Mouse (Mus musculus) lung, adult 2 months (tissue): ENCODE results near the gene Galnt17. TPM values are rescaled to one million over a fixed set of nuclear protein-coding genes. Genes with fewer than 3 reads are reported as not detected.

Experiments
- DNase-seq: peaks from one replicate; pipeline ENCODE4 v3.0.0; 2022
- H3K4me1 ChIP-seq: fragments of 200-500 bp; 2 replicates; pipeline ENCODE4 v1.6.1; 2011; ENCODE audit warnings: low read length; ENCODE audit not compliant: control insufficient read depth, insufficient read depth
- H3K4me3 ChIP-seq: fragments of 200-500 bp; replicated peaks from 2 replicates; pipeline ENCODE3; 2011; ENCODE audit warnings: low read depth, mild to moderate bottlenecking, control low read depth, low read length; ENCODE audit errors: extremely low read depth
- CTCF ChIP-seq: fragments of 200-500 bp; IDR thresholded peaks from 2 replicates; pipeline ENCODE4 v1.5.1; 2011; ENCODE audit warnings: mild to moderate bottlenecking, low read length, control low read depth; ENCODE audit not compliant: insufficient read depth
- POLR2A ChIP-seq: fragments of 200-500 bp; IDR thresholded peaks from 2 replicates; pipeline ENCODE4 v1.6.1; 2011; ENCODE audit warnings: low read depth, mild to moderate bottlenecking, control low read depth, low read length, borderline replicate concordance; ENCODE audit errors: extremely low read depth
- WGBS: fragments of 180-500 bp; shearing (Covaris S2); methylation state at CpG from one replicate; pipeline ENCODE4 v1.1.7; 2018; 5-methylcytosine and 5-hydroxymethylcytosine counted together
- polyA plus RNA-seq: library from polyadenylated mRNA; depleted of rRNA; stranded (reverse); fragments of >200 nt; gene quantifications from 2 replicates; pipeline ENCODE4 v1.2.3, GENCODE M21; 2012

Gene Galnt17
- polyA plus RNA-seq, 1 experiment, result 2.5 TPM

DNA sequence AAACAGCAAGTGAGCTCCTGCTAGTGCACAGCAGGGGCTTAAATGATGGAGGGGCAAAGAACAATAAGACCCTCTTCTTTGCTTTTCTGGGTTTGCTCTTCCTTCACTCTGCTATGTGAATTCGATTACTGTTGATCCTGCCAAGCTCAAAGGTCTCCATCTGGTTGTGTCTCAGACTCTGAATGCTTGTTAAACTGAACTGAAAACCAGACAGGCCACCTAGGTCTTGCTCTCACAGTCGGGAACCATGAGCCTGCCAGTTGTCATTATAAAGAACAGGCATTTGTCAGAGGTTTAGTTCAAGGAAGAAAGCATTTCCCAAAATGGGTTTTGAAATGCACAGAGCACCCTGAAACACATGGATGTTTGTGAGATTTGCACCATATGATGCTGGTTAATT, 107.2 kb downstream of the Galnt17 start:
- no peak for DNase-seq
- 62% methylated on average over 2 of the region's 2 CpGs for WGBS
- no peak overlapping the region for H3K4me3 ChIP-seq
- H3K4me1 ChIP-seq, result no peaks in the 10 kb centered on the region
- no peak for TF ChIP-seq CTCF
- TF ChIP-seq POLR2A, result no peak

DNA sequence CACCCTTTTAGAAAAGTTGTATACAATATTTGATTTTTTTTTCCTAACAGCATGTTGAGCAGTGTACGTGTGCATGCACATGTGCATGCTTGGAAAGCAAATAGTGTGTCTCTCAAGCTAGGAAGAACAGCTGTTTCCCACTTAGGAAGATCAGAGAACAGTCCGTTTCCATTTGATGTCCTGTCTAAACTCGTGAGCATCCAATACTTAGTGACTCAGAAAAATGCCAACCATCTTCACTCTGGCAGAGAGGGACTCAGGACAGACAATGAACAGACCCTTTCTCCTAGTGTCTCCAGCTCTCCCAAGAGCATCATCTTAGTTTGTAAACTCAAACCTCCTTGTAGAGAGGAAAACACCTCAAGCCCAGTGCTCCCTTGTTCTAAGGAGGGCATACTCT, 116.0 kb downstream of the Galnt17 start:
- WGBS, result 56% methylated on average over 3 of the region's 3 CpGs
- TF ChIP-seq CTCF (no peak), POLR2A (no peak)
- Histone ChIP-seq H3K4me3 (no peak overlapping the region), H3K4me1 (no peaks in the 10 kb centered on the region)
- DNase-seq, result no peak

GRCm38 (mm10) chr5:131184566-131184965, 123.7 kb downstream of the Galnt17 start:
- no peak for DNase-seq
- H3K4me1 ChIP-seq, result no peaks in the 10 kb centered on the region
- TF ChIP-seq POLR2A, result no peak
- TF ChIP-seq CTCF, result no peak
- no peak overlapping the region for H3K4me3 ChIP-seq

DNA sequence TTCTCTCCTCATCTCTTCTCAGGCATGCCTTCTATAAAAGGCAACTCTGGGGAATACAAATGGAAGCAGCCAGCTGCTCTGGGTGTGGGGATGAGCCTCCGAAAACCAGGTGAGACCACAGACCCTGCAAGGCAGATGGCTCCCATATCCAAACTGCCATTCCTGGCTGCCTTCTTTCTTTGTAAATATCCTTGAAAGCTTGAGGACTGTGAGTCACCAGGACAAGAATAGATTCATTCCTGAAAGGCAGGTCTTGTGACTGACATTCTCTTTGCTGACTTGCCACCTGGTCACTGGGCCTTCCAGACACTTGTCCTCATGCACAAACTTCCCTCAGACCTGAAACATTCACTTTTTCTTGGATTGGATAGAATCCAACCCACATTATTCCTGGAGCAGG, 127.1 kb downstream of the Galnt17 start:
- Histone ChIP-seq H3K4me3 (no peak overlapping the region), H3K4me1 (no peaks in the 10 kb centered on the region)
- 48% methylated on average over 1 of the region's 1 CpGs for WGBS
- no peak for DNase-seq
- TF ChIP-seq POLR2A, result no peak
- TF ChIP-seq CTCF, result no peak

DNA sequence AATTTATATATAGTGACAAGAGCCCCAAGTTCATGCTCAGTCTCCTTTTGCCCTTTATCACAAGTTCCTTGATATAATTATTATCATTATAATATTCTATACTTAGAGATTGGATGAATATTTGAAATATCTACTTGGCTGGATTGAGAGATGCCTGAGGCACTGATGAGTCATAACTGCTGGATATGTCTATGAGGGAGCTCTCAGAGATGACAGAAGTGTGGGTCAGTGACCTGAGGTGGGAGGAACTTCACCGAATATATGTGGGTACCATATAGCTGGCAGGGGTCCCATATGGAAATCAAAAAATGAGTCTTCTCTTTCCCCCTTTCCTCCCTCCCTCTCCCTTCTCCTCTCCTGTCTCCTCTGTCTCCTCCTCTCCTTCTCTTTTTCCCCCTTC, 127.5 kb downstream of the Galnt17 start:
- no peak for DNase-seq
- 42% methylated on average over 1 of the region's 1 CpGs for WGBS
- Histone ChIP-seq H3K4me3 (no peak overlapping the region), H3K4me1 (no peaks in the 10 kb centered on the region)
- TF ChIP-seq CTCF (no peak), POLR2A (no peak)

DNA sequence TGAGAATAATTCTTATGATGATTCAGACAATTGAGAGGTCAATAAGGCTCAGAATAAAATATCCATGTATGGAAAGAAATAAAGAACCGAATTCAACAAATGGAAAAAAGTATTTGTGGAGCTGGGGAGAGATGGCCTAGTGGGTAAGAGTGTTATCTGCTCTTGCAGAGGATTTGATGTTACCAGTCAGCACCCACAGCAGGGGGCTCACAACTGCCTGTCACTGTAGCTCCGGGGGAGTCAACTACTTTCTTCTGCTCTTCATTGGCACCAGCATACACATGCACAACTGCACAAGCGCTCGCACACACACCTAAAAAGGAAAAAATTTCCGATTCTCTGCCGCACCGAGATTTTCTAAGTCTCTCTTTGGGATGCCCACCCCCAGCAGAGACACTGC, 130.4 kb downstream of the Galnt17 start:
- DNase-seq, result no peak
- TF ChIP-seq CTCF (no peak), POLR2A (no peak)
- no peak overlapping the region for H3K4me3 ChIP-seq
- H3K4me1 ChIP-seq, result no peaks in the 10 kb centered on the region
- WGBS, result 54% methylated on average over 7 of the region's 7 CpGs

GRCm38 (mm10) chr5:131177168-131177567, 131.1 kb downstream of the Galnt17 start:
- WGBS, result 53% methylated on average over 2 of the region's 2 CpGs
- Histone ChIP-seq H3K4me1 (no peaks in the 10 kb centered on the region), H3K4me3 (no peak overlapping the region)
- TF ChIP-seq POLR2A, result no peak
- no peak for TF ChIP-seq CTCF
- no peak for DNase-seq

DNA sequence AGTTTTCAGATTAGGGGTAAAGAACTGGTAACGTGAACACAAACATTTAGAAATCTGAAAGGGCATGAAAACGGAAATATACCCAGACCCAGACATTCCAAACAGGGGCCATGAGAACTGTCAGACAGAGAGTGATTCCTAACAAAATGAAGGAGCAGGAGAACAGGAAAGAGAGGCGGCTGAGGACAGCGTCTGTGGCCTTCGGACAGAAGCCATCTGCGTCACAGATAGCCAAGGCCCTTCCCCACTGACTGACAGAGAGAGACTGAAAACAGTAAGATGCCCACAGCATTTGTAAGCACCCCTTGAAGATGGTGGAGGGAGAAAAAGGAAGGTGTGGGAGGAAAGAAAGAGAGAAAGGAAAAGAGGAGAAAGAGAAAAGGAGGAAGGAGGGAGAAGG, 139.1 kb downstream of the Galnt17 start:
- DNase-seq, result no peak
- no peak for TF ChIP-seq POLR2A
- TF ChIP-seq CTCF, result no peak
- 69% methylated on average over 6 of the region's 6 CpGs for WGBS
- H3K4me3 ChIP-seq, result no peak overlapping the region
- H3K4me1 ChIP-seq, result no peaks in the 10 kb centered on the region

GRCm38 (mm10) chr5:131167366-131167765, 140.9 kb downstream of the Galnt17 start:
- no peak overlapping the region for H3K4me3 ChIP-seq
- 67% methylated on average over 5 of the region's 5 CpGs for WGBS
- H3K4me1 ChIP-seq, result no peaks in the 10 kb centered on the region
- TF ChIP-seq CTCF (no peak), POLR2A (no peak)
- no peak for DNase-seq

DNA sequence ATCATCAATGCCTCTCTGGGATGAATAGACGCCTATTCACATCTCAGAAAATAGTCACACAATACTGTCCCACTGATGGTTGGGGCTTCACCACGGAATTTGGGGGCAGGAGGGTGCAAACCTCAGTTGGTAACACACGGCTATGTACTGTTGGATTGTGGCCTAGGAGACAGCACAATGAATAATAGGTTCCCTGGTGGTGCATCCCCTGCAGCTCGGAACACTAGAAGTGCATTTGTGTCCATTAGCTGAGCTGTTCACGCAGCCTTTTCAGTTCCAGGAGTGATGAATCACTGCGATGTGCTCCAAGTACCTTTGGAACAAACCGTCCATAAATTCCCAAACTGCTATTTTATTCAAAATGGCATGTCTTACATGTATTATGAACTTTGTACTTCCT, 142.6 kb downstream of the Galnt17 start:
- TF ChIP-seq POLR2A (no peak), CTCF (no peak)
- Histone ChIP-seq H3K4me3 (no peak overlapping the region), H3K4me1 (no peaks in the 10 kb centered on the region)
- no peak for DNase-seq
- WGBS, result 82% methylated on average over 7 of the region's 7 CpGs

- Histone ChIP-seq H3K4me3 (no peak overlapping the region), H3K4me1 (no peaks in the 10 kb centered on the region)
- TF ChIP-seq CTCF (no peak), POLR2A (no peak)
- 32% methylated on average over 4 of the region's 4 CpGs for WGBS
- DNase-seq, result no peak
Measured at GRCm38 (mm10) chr5:131157866-131158265, 150.4 kb downstream of the Galnt17 start.
